Comparison of ENCODE assay signal across 8 mouse cellular contexts in genomic region chr9:96961006-96961405, GRCm38 (mm10). TPM values are rescaled to one million over a fixed set of nuclear protein-coding genes. Genes with fewer than 3 reads are reported as not detected.
DNase-seq lines count a peak whose midpoint lies in the region; ATAC-seq and TF ChIP-seq lines count a peak whose summit lies in the region.
"Had no signal": no experiment of that assay in that cellular context is flagged by ENCODE, and none has a peak within 500 bp of the region (broad histone marks: within the 10 kb centered on the region; RNA-seq: fewer than 3 reads in every experiment).

No protein-coding gene starts in this region.

- H3ac ChIP-seq in C2C12 (ENCODE audit: control insufficient read depth, insufficient read length, low read depth), result no peak overlapping the region

- H3K4me3 ChIP-seq in intestine, postnatal 0 days (ENCODE audit: low read depth, low read length), result no peak overlapping the region
- no peak overlapping the region for H3K4me3 ChIP-seq in intestine, embryonic 16.5 days (ENCODE audit: low read length)
- H3K4me3 ChIP-seq in C2C12 (ENCODE audit: insufficient read depth, poor library complexity, severe bottlenecking), result no peak overlapping the region
- no peak overlapping the region for H3K4me3 ChIP-seq in ES-E14 (ENCODE audit: insufficient read depth in 1 of 2, low read depth in 1 of 2, low read length in 2 of 2, poor library complexity in 1 of 2, severe bottlenecking in 1 of 2)
- no peak overlapping the region for H3K4me3 ChIP-seq in hindbrain, postnatal 0 days (ENCODE audit: low read length)
- H3K4me3 ChIP-seq: lung, embryonic 15.5 days had no signal

- TF ChIP-seq CTCF in intestine, postnatal 0 days (IDR thresholded peaks at IDR 0.05; ENCODE audit: low read depth), result peak; percentile 86
- peak; percentile 61 for TF ChIP-seq CTCF in C2C12 (IDR thresholded peaks at IDR 0.05; ENCODE audit: control insufficient read depth, insufficient read depth, insufficient read length)
- peak; percentile 88 for TF ChIP-seq CTCF in hindbrain, postnatal 0 days (IDR thresholded peaks at IDR 0.05; ENCODE audit: low read depth)

- DNase-seq in ES-E14 (ENCODE audit: low read depth, low spot score), result peak; percentile 45
- DNase-seq in hindbrain, postnatal 0 days (ENCODE audit: low spot score), result peak; percentile 83
- peak; percentile 25 for DNase-seq in lung, postnatal 14 days

- no peaks in the 10 kb centered on the region for H3K27me3 ChIP-seq in intestine, postnatal 0 days (replicated peaks; ENCODE audit: control insufficient read depth, insufficient read depth, low read length)
- no peaks in the 10 kb centered on the region for H3K27me3 ChIP-seq in intestine, embryonic 16.5 days (replicated peaks; ENCODE audit: control insufficient read depth, insufficient read depth, low read length)
- no peaks in the 10 kb centered on the region for H3K27me3 ChIP-seq in C2C12 (ENCODE audit: control insufficient read depth, insufficient read depth, insufficient read length)
- H3K27me3 ChIP-seq in hindbrain, postnatal 0 days (ENCODE audit: insufficient read depth, low read length), result no peaks in the 10 kb centered on the region
- H3K27me3 ChIP-seq: lung, embryonic 15.5 days had no signal

- in situ Hi-C loops in ES-E14 (cut with MboI; ENCODE audit: low sequenced_read_pairs in 2 of 2, unreplicated experiment in 2 of 2), result no loop called here

- 68% methylated on average over 7 of the region's 7 CpGs for WGBS in intestine, postnatal 0 days
- 69% methylated on average over 7 of the region's 7 CpGs for WGBS in intestine, embryonic 16.5 days
- WGBS in hindbrain, postnatal 0 days, result 56% methylated on average over 7 of the region's 7 CpGs

- H3K79me2 ChIP-seq in C2C12 (ENCODE audit: control insufficient read depth, insufficient read depth), result no peaks in the 10 kb centered on the region

- H3K9ac ChIP-seq in intestine, postnatal 0 days (ENCODE audit: low read depth, low read length), result no peak overlapping the region
- H3K9ac ChIP-seq in intestine, embryonic 16.5 days (ENCODE audit: low read depth, low read length), result no peak overlapping the region
- no peak overlapping the region for H3K9ac ChIP-seq in ES-E14 (ENCODE audit: insufficient read depth, low read depth, low read length, poor library complexity, severe bottlenecking)
- no peak overlapping the region for H3K9ac ChIP-seq in hindbrain, postnatal 0 days (replicated peaks; ENCODE audit: low read length)
- H3K9ac ChIP-seq: lung, embryonic 15.5 days had no signal

- H3K36me3 ChIP-seq in intestine, postnatal 0 days (ENCODE audit: control insufficient read depth, insufficient read depth), result no peaks in the 10 kb centered on the region
- no peaks in the 10 kb centered on the region for H3K36me3 ChIP-seq in intestine, embryonic 16.5 days (ENCODE audit: control insufficient read depth, insufficient read depth, low read length)
- H3K36me3 ChIP-seq in C2C12 (ENCODE audit: control insufficient read depth, insufficient read depth) (no peaks in the 10 kb centered on the region), ES-E14 (ENCODE audit: control insufficient read depth, insufficient read depth, low read length, poor library complexity, severe bottlenecking) (no peaks in the 10 kb centered on the region)
- H3K36me3 ChIP-seq in hindbrain, postnatal 0 days (ENCODE audit: insufficient read depth, low read length), result no peaks in the 10 kb centered on the region
- H3K36me3 ChIP-seq: lung, embryonic 15.5 days had no signal

- H3K27ac ChIP-seq in intestine, postnatal 0 days (ENCODE audit: low read depth, low read length), result no peak overlapping the region
- H3K27ac ChIP-seq in intestine, embryonic 16.5 days (ENCODE audit: low read length), result no peak overlapping the region
- no peak overlapping the region for H3K27ac ChIP-seq in ES-E14 (ENCODE audit: insufficient read depth, low read depth, low read length, poor library complexity, severe bottlenecking)
- no peak overlapping the region for H3K27ac ChIP-seq in hindbrain, postnatal 0 days

- ATAC-seq in intestine, postnatal 0 days, result no peak
- ATAC-seq in intestine, embryonic 16.5 days, result no peak
- ATAC-seq in hindbrain, postnatal 0 days, result 0 out of 2 replicates have a peak, but pooled peaks have one; percentile 25
- ATAC-seq in inflammation-experienced regulatory T-cells, adult 6 months, result no peak

- no peaks in the 10 kb centered on the region for H3K79me3 ChIP-seq in C2C12 (ENCODE audit: low read depth)

- H3K4me1 ChIP-seq in intestine, postnatal 0 days (replicated peaks; ENCODE audit: control insufficient read depth, insufficient read depth, low read length), result peaks cover 10% of the 10 kb centered on the region; the same call in 1 of the 2 replicates
- peaks cover 44% of the 10 kb centered on the region for H3K4me1 ChIP-seq in intestine, embryonic 16.5 days (ENCODE audit: control insufficient read depth, insufficient read depth, low read length)
- H3K4me1 ChIP-seq in ES-E14 (ENCODE audit: control insufficient read depth in 2 of 2, insufficient read depth in 2 of 2, low read length in 2 of 2, poor library complexity in 1 of 2), result peaks cover 0 to 14% of the 10 kb centered on the region in 2 experiments; a peak in 2 of 4 replicates
- peaks cover 28% of the 10 kb centered on the region for H3K4me1 ChIP-seq in hindbrain, postnatal 0 days (ENCODE audit: insufficient read depth, low read length)

- no peak overlapping the region for H3K4me2 ChIP-seq in intestine, postnatal 0 days (replicated peaks; ENCODE audit: low read depth)
- no peak overlapping the region for H3K4me2 ChIP-seq in intestine, embryonic 16.5 days (ENCODE audit: low read depth, low read length)
- no peak overlapping the region for H3K4me2 ChIP-seq in hindbrain, postnatal 0 days (ENCODE audit: low read depth, low read length)
- H3K4me2 ChIP-seq: lung, embryonic 15.5 days had no signal

- no peaks in the 10 kb centered on the region for H3K9me3 ChIP-seq in intestine, postnatal 0 days (ENCODE audit: control insufficient read depth)
- H3K9me3 ChIP-seq in intestine, embryonic 16.5 days (ENCODE audit: control insufficient read depth, low read length), result no peaks in the 10 kb centered on the region
- H3K9me3 ChIP-seq in ES-E14 (ENCODE audit: control insufficient read depth, insufficient read depth, low read depth, low read length), result no peaks in the 10 kb centered on the region
- H3K9me3 ChIP-seq in hindbrain, postnatal 0 days (ENCODE audit: low read length), result no peaks in the 10 kb centered on the region
- H3K9me3 ChIP-seq: lung, embryonic 15.5 days had no signal

TF ChIP-seq in C2C12, 6 proteins besides CTCF, POLR2A, EP300 and RAD21:
- TF ChIP-seq USF1 (IDR thresholded peaks at IDR 0.05; ENCODE audit: low read depth) (no peak), MYOD1 (IDR thresholded peaks at IDR 0.05; ENCODE audit: control insufficient read depth, insufficient read length, low read depth) (no peak), MAX (IDR thresholded peaks at IDR 0.05) (no peak), FOSL1 (IDR thresholded peaks at IDR 0.05; ENCODE audit: insufficient read depth, low read length, poor library complexity, severe bottlenecking) (no peak), MYOG (IDR thresholded peaks at IDR 0.05; ENCODE audit: control insufficient read depth, extremely low read depth, insufficient read length) (no peak), CEBPB (IDR thresholded peaks at IDR 0.05; ENCODE audit: low read depth) (no peak)

TF ChIP-seq in ES-E14, 5 proteins besides CTCF, POLR2A, EP300 and RAD21:
- TF ChIP-seq ZC3H11A (IDR thresholded peaks at IDR 0.05; ENCODE audit: borderline replicate concordance, low read depth, low read length) (peak; percentile 48; the same call in 1 of the 2 replicates), HCFC1 (IDR thresholded peaks at IDR 0.05; ENCODE audit: borderline replicate concordance, insufficient read depth, low read length) (no peak)

RNA-seq across cellular contexts. Expression of gene Spsb4, which starts 57.6 kb away (rescaled TPM):
- 23.4 and 25.0 TPM in 2 replicates for polyA plus RNA-seq in intestine, postnatal 0 days (2015; fragmentation: Nextera tagmentation; extraction: Ambion mirVana)
- 28.7 and 34.0 TPM in 2 replicates for polyA plus RNA-seq in intestine, embryonic 16.5 days (2015; fragmentation: Nextera tagmentation; extraction: Ambion mirVana)
- 1.6 TPM for polyA plus RNA-seq in C2C12 (2012; fragmentation: generic; extraction: Trizol)
- total RNA-seq in ES-E14 (2012; rRNA removed), result 1.6 and 1.7 TPM in 2 replicates
- total RNA-seq in hindbrain, postnatal 0 days (2014; rRNA removed), result 67.1 and 82.8 TPM in 2 replicates
- polyA plus RNA-seq in hindbrain, postnatal 0 days (2015; fragmentation: Nextera tagmentation; extraction: Ambion mirVana), result 36.2 and 37.2 TPM in 2 replicates
- polyA plus RNA-seq in inflammation-experienced regulatory T-cells, adult 6 months (2017; shearing (Covaris generic)), result under 1 TPM in 1 of 3 experiments, not detected in 2; 0.16 TPM

Comparison
In these comparisons a context has a peak if more than half of its experiments do, and no peak if none do; other contexts are left out.
1. DNase-seq: peak in every context shown above with its lines; median percentile 83 in hindbrain, postnatal 0 days; 45 in ES-E14; 25 in lung, postnatal 14 days.